15 mouse cellular contexts compared by ENCODE assay signal in the genomic region with DNA sequence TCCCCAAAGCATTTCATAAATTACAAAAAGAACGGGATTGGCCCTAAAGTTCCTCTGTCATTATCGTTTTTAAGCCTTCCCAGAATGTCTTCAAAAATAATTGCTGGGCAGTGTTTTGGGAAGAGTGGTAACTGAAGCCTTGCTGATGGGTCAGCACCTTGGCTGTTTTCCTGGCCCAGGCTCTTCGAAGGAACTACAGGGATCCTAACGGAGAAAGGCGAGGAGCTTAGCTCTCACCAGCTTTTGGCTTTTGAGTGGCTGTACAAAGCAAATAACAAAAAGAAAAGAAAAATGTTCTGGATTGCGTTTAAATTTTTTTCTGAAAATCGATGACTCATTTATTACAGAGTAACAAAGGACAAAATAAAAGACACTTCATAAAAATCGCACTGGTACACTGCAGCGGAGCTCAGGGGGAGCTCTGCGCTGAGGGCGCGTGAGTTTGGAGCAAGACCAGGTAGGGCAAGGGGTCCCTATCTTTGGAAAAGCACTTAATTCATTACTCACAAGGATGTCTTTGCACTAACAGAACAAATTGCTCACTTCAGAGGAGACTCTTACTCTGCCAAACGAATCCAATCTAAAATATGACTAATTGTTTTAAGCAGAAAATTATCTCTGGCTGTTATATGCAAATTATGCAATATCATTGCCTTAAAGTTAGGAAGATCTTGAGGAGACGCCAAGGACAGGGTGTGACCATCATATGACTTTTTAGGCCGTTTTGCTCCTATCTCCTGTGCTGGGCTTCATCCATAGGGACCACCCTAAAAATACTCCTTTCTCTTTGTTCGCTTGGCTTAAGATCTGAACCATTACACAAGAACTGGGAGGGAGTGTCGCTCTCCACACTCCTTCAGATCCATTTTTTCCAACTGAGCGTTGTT. TPM values are rescaled to one million over a fixed set of nuclear protein-coding genes. Genes with fewer than 3 reads are reported as not detected.
DNase-seq lines count a peak whose midpoint lies in the region; ATAC-seq and TF ChIP-seq lines count a peak whose summit lies in the region.
"Had no signal": no experiment of that assay in that cellular context is flagged by ENCODE, and none has a peak within 500 bp of the region (broad histone marks: within the 10 kb centered on the region; RNA-seq: fewer than 3 reads in every experiment).

No protein-coding gene starts in this region.

- no peak for TF ChIP-seq EP300 in heart, adult 2 months (IDR thresholded peaks at IDR 0.05; ENCODE audit: insufficient read depth, low read depth, low read length)
- no peak for TF ChIP-seq EP300 in stomach, postnatal 0 days (optimal IDR thresholded peaks at IDR 0.05)

- peak in 1 of 2 experiments; percentile 35 for DNase-seq in heart, adult 2 months
- DNase-seq in heart, postnatal 14 days: no peak
- no peak for DNase-seq in testis, postnatal 10 days (ENCODE audit: low spot score)
- no peak for DNase-seq in stomach, postnatal 0 days (ENCODE audit: low spot score)
- DNase-seq in thymus, postnatal 4 days: no peak
- DNase-seq: cerebellum, adult 18-20 months; left cerebral cortex, postnatal 4 days; liver, embryonic 13.5 days had no signal

- peak overlapping the region; percentile 10 for H3K27ac ChIP-seq in heart, adult 2 months
- H3K27ac ChIP-seq in testis, adult 2 months (ENCODE audit: control insufficient read depth, insufficient read depth, low read depth, low read length): peak overlapping the region; percentile 47
- H3K27ac ChIP-seq in heart, embryonic 15.5 days: peak overlapping the region; percentile 24; the same call in 1 of the 2 replicates
- H3K27ac ChIP-seq in stomach, postnatal 0 days (replicated peaks): no peak overlapping the region
- H3K27ac ChIP-seq: forebrain, embryonic 15.5 days; hindbrain, embryonic 10.5 days; liver, embryonic 13.5 days; midbrain, embryonic 12.5 days; stomach, embryonic 15.5 days had no signal

- no peak for TF ChIP-seq CTCF in heart, adult 2 months (IDR thresholded peaks at IDR 0.05)
- no peak for TF ChIP-seq CTCF in testis, adult 2 months (IDR thresholded peaks at IDR 0.05; ENCODE audit: control insufficient read depth, insufficient read depth, insufficient replicate concordance, low read depth, low read length)
- TF ChIP-seq CTCF in stomach, postnatal 0 days (IDR thresholded peaks at IDR 0.05; ENCODE audit: low read depth): no peak

- no peak overlapping the region for H3K4me3 ChIP-seq in heart, adult 2 months
- H3K4me3 ChIP-seq in testis, adult 2 months (ENCODE audit: control insufficient read depth, low read depth, low read length): no peak overlapping the region
- no peak overlapping the region for H3K4me3 ChIP-seq in heart, embryonic 15.5 days
- H3K4me3 ChIP-seq in stomach, postnatal 0 days (ENCODE audit: low read depth, low read length): no peak overlapping the region
- H3K4me3 ChIP-seq: forebrain, embryonic 15.5 days; hindbrain, embryonic 10.5 days; liver, embryonic 13.5 days; midbrain, embryonic 12.5 days; stomach, embryonic 15.5 days had no signal

- H3K36me3 ChIP-seq in heart, adult 2 months (ENCODE audit: control insufficient read depth, insufficient read depth, low read length): no peaks in the 10 kb centered on the region
- no peaks in the 10 kb centered on the region for H3K36me3 ChIP-seq in testis, adult 2 months (ENCODE audit: control insufficient read depth, insufficient read depth, low read length)
- H3K36me3 ChIP-seq in heart, embryonic 15.5 days: no peaks in the 10 kb centered on the region
- H3K36me3 ChIP-seq in stomach, postnatal 0 days (ENCODE audit: control insufficient read depth, insufficient read depth, low read length): no peaks in the 10 kb centered on the region
- H3K36me3 ChIP-seq: forebrain, embryonic 15.5 days; hindbrain, embryonic 10.5 days; liver, embryonic 13.5 days; midbrain, embryonic 12.5 days; stomach, embryonic 15.5 days had no signal

- no peak overlapping the region for H3K4me2 ChIP-seq in heart, embryonic 15.5 days
- no peak overlapping the region for H3K4me2 ChIP-seq in stomach, postnatal 0 days (replicated peaks; ENCODE audit: low read depth)
- H3K4me2 ChIP-seq: forebrain, embryonic 15.5 days; liver, embryonic 13.5 days; midbrain, embryonic 12.5 days; stomach, embryonic 15.5 days had no signal

- no peak overlapping the region for H3K9ac ChIP-seq in heart, adult 2 months (ENCODE audit: low read depth, low read length)
- no peak overlapping the region for H3K9ac ChIP-seq in heart, embryonic 15.5 days
- no peak overlapping the region for H3K9ac ChIP-seq in stomach, postnatal 0 days (ENCODE audit: low read length)
- H3K9ac ChIP-seq: forebrain, embryonic 15.5 days; liver, embryonic 13.5 days; midbrain, embryonic 12.5 days; stomach, embryonic 15.5 days had no signal

- intact Hi-C loops in heart, adult 2 months (cut with DNase I): no loop called here
- intact Hi-C loops in heart, postnatal 14 days (cut with DNase I): loop anchor here (5.0 kb wide), 1 partner anchor 55 kb away; no protein-coding TSS in a partner anchor

- H3K27me3 ChIP-seq in heart, adult 2 months (ENCODE audit: control insufficient read depth, insufficient read depth, low read length): no peaks in the 10 kb centered on the region
- H3K27me3 ChIP-seq in testis, adult 2 months (ENCODE audit: control insufficient read depth, insufficient read depth, low read length): no peaks in the 10 kb centered on the region
- no peaks in the 10 kb centered on the region for H3K27me3 ChIP-seq in heart, embryonic 15.5 days
- no peaks in the 10 kb centered on the region for H3K27me3 ChIP-seq in stomach, postnatal 0 days (ENCODE audit: control insufficient read depth, insufficient read depth, low read length)
- H3K27me3 ChIP-seq: forebrain, embryonic 15.5 days; liver, embryonic 13.5 days; midbrain, embryonic 12.5 days; stomach, embryonic 15.5 days had no signal

- H3K4me1 ChIP-seq in heart, adult 2 months (ENCODE audit: control insufficient read depth, insufficient read depth, low read length): peaks cover 3% of the 10 kb centered on the region
- H3K4me1 ChIP-seq in testis, adult 2 months (ENCODE audit: control insufficient read depth, insufficient read depth, low read length): peaks cover 11% of the 10 kb centered on the region
- peaks cover 17% of the 10 kb centered on the region for H3K4me1 ChIP-seq in heart, embryonic 15.5 days (replicated peaks)
- H3K4me1 ChIP-seq in stomach, postnatal 0 days (replicated peaks; ENCODE audit: control insufficient read depth, insufficient read depth): no peaks in the 10 kb centered on the region
- H3K4me1 ChIP-seq: forebrain, embryonic 15.5 days had no signal

- no peaks in the 10 kb centered on the region for H3K9me3 ChIP-seq in heart, embryonic 15.5 days (replicated peaks)
- H3K9me3 ChIP-seq in stomach, postnatal 0 days (ENCODE audit: control insufficient read depth, low read length): no peaks in the 10 kb centered on the region
- H3K9me3 ChIP-seq: forebrain, embryonic 15.5 days; hindbrain, embryonic 10.5 days; liver, embryonic 13.5 days; midbrain, embryonic 12.5 days; stomach, embryonic 15.5 days had no signal

- no peak for ATAC-seq in heart, embryonic 15.5 days (replicated peaks; ENCODE audit: insufficient number of reproducible peaks, insufficient read depth, low FRiP score, low read depth)
- peak; percentile 33; the same call in 1 of the 2 replicates for ATAC-seq in stomach, postnatal 0 days (ENCODE audit: low FRiP score, low TSS enrichment)
- ATAC-seq: forebrain, embryonic 15.5 days; inflammation-experienced regulatory T-cells, adult 6 months had no signal

- H3K79me2 ChIP-seq in heart, adult 2 months (replicated peaks; ENCODE audit: control insufficient read depth, insufficient read depth, low read length): no peaks in the 10 kb centered on the region

- WGBS in heart, adult 2 months: 74% methylated on average over 18 of the region's 18 CpGs
- WGBS in heart, embryonic 15.5 days: 74% methylated on average over 18 of the region's 18 CpGs
- 50% methylated on average over 18 of the region's 18 CpGs for WGBS in stomach, postnatal 0 days

- no peak for TF ChIP-seq POLR2A in heart, adult 2 months (IDR thresholded peaks at IDR 0.05; ENCODE audit: insufficient read depth, low read depth, low read length)
- TF ChIP-seq POLR2A in testis, adult 2 months (IDR thresholded peaks at IDR 0.05; ENCODE audit: control insufficient read depth, low read depth, low read length): no peak

RNA-seq across cellular contexts. Expression of a gene that starts 32.6 kb away (rescaled TPM):
- 10 to 100 TPM; 38.9 to 50.5 TPM for total RNA-seq in heart, adult 2 months (2021)
- polyA plus RNA-seq in heart, adult 2 months (2012; rRNA removed): 25.2 and 44.5 TPM in 2 replicates
- total RNA-seq in heart, postnatal 14 days (2021): 10 to 100 TPM; 63.4 to 65.2 TPM
- polyA plus RNA-seq in testis, adult 2 months (2012; rRNA removed): 27.2 and 29.0 TPM in 2 replicates
- polyA plus RNA-seq in heart, embryonic 15.5 days (2015; fragmentation: Nextera tagmentation; extraction: Ambion mirVana): 112 and 118 TPM in 2 replicates
- 48.2 and 52.4 TPM in 2 replicates for polyA plus RNA-seq in stomach, postnatal 0 days (2015; fragmentation: Nextera tagmentation; extraction: Ambion mirVana)
